Mouse (Mus musculus): ENCODE data around the gene Podn. TPM values are rescaled to one million over a fixed set of nuclear protein-coding genes. Genes with fewer than 3 reads are reported as not detected.
"Not testable (repeated sequence)": the region's sequence is repeated elsewhere in the genome, so short reads cannot be mapped to it uniquely, and the experiment has no call there.

The Podn gene
- polyA plus RNA-seq, 1 experiment: 1.0 TPM

GRCm38 (mm10) chr4:108092741-108093397 lies 3.4 kb downstream of the Podn start:
- TF ChIP-seq CTCF (IDR thresholded peaks at IDR 0.05; ENCODE audit: borderline replicate concordance, insufficient read depth, low read depth, low read length) (no peak), POLR2A (IDR thresholded peaks at IDR 0.05; ENCODE audit: borderline replicate concordance, insufficient read depth, low read length) (no peak)
- no peak for DNase-seq
- Histone ChIP-seq H3K4me3 (replicated peaks; ENCODE audit: insufficient read depth, low read depth, low read length) (no peak overlapping the region), H3K27me3 (ENCODE audit: control insufficient read depth, insufficient read depth, low read length) (no peaks in the 10 kb centered on the region), H3K27ac (ENCODE audit: insufficient read depth, low read length) (no peak overlapping the region), H3K4me1 (ENCODE audit: control insufficient read depth, insufficient read depth, low read length) (no peaks in the 10 kb centered on the region)
- 73% methylated on average over 6 of the region's 6 CpGs for WGBS

GRCm38 (mm10) chr4:108083993-108084392 lies 12.3 kb downstream of the Podn start:
- TF ChIP-seq CTCF (IDR thresholded peaks at IDR 0.05; ENCODE audit: borderline replicate concordance, insufficient read depth, low read depth, low read length) (no peak), POLR2A (IDR thresholded peaks at IDR 0.05; ENCODE audit: borderline replicate concordance, insufficient read depth, low read length) (no peak)
- no peak for DNase-seq
- WGBS: 95% methylated on average over 2 of the region's 2 CpGs
- no peaks in the 10 kb centered on the region; the same call in 1 of the 2 replicates for H3K27me3 ChIP-seq (ENCODE audit: control insufficient read depth, insufficient read depth, low read length)
- H3K4me3 ChIP-seq (replicated peaks; ENCODE audit: insufficient read depth, low read depth, low read length): no peak overlapping the region
- no peaks in the 10 kb centered on the region for H3K4me1 ChIP-seq (ENCODE audit: control insufficient read depth, insufficient read depth, low read length)
- H3K27ac ChIP-seq (ENCODE audit: insufficient read depth, low read length): no peak overlapping the region

GRCm38 (mm10) chr4:108083032-108083735 lies 13.1 kb downstream of the Podn start:
- H3K4me3 ChIP-seq (replicated peaks; ENCODE audit: insufficient read depth, low read depth, low read length): no peak overlapping the region
- no peaks in the 10 kb centered on the region; the same call in 1 of the 2 replicates for H3K27me3 ChIP-seq (ENCODE audit: control insufficient read depth, insufficient read depth, low read length)
- no peak for DNase-seq
- WGBS: 78% methylated on average over 6 of the region's 6 CpGs
- no peak overlapping the region for H3K27ac ChIP-seq (ENCODE audit: insufficient read depth, low read length)
- no peaks in the 10 kb centered on the region for H3K4me1 ChIP-seq (ENCODE audit: control insufficient read depth, insufficient read depth, low read length)
- no peak for TF ChIP-seq CTCF (IDR thresholded peaks at IDR 0.05; ENCODE audit: borderline replicate concordance, insufficient read depth, low read depth, low read length)
- no peak for TF ChIP-seq POLR2A (IDR thresholded peaks at IDR 0.05; ENCODE audit: borderline replicate concordance, insufficient read depth, low read length)

- TF ChIP-seq POLR2A (IDR thresholded peaks at IDR 0.05; ENCODE audit: borderline replicate concordance, insufficient read depth, low read length) (no peak), CTCF (IDR thresholded peaks at IDR 0.05; ENCODE audit: borderline replicate concordance, insufficient read depth, low read depth, low read length) (no peak)
- H3K27me3 ChIP-seq (ENCODE audit: control insufficient read depth, insufficient read depth, low read length): no peaks in the 10 kb centered on the region; the same call in 1 of the 2 replicates
- no peak for DNase-seq
- no peaks in the 10 kb centered on the region for H3K4me1 ChIP-seq (ENCODE audit: control insufficient read depth, insufficient read depth, low read length)
- H3K4me3 ChIP-seq (replicated peaks; ENCODE audit: insufficient read depth, low read depth, low read length): no peak overlapping the region
- no peak overlapping the region for H3K27ac ChIP-seq (ENCODE audit: insufficient read depth, low read length)
- WGBS: 96% methylated on average over 2 of the region's 2 CpGs
Measured at GRCm38 (mm10) chr4:108082401-108082806, 13.8 kb downstream of the Podn start.

GRCm38 (mm10) chr4:108080876-108081275 lies 15.4 kb downstream of the Podn start:
- Histone ChIP-seq H3K4me1 (ENCODE audit: control insufficient read depth, insufficient read depth, low read length) (no peaks in the 10 kb centered on the region), H3K27me3 (ENCODE audit: control insufficient read depth, insufficient read depth, low read length) (no peaks in the 10 kb centered on the region; the same call in 1 of the 2 replicates), H3K27ac (ENCODE audit: insufficient read depth, low read length) (no peak overlapping the region), H3K4me3 (replicated peaks; ENCODE audit: insufficient read depth, low read depth, low read length) (no peak overlapping the region)
- no peak for TF ChIP-seq POLR2A (IDR thresholded peaks at IDR 0.05; ENCODE audit: borderline replicate concordance, insufficient read depth, low read length)
- no peak for TF ChIP-seq CTCF (IDR thresholded peaks at IDR 0.05; ENCODE audit: borderline replicate concordance, insufficient read depth, low read depth, low read length)
- WGBS: 66% methylated on average over 5 of the region's 5 CpGs
- DNase-seq: no peak

- 62% methylated on average over 2 of the region's 2 CpGs for whole genome bisulfite sequencing
- no peak overlapping the region for H3K4me3 ChIP-seq (replicated peaks; ENCODE audit: insufficient read depth, low read depth, low read length)
Measured at GRCm38 (mm10) chr4:108079762-108080161, 16.5 kb downstream of the Podn start.

GRCm38 (mm10) chr4:108079191-108079590 lies 17.1 kb downstream of the Podn start:
- 79% methylated on average over 15 of the region's 15 CpGs for WGBS
- DNase-seq; H3K4me1 ChIP-seq (ENCODE audit: control insufficient read depth, insufficient read depth, low read length); H3K27me3 ChIP-seq (ENCODE audit: control insufficient read depth, insufficient read depth, low read length); H3K4me3 ChIP-seq (replicated peaks; ENCODE audit: insufficient read depth, low read depth, low read length); H3K27ac ChIP-seq (ENCODE audit: insufficient read depth, low read length): not testable (repeated sequence)

More at GRCm38 (mm10) chr4:108079762-108080161, 16.5 kb downstream of the Podn start:
- no peaks in the 10 kb centered on the region for H3K4me1 ChIP-seq (ENCODE audit: control insufficient read depth, insufficient read depth, low read length)
- no peak overlapping the region for H3K27ac ChIP-seq (ENCODE audit: insufficient read depth, low read length)
- H3K27me3 ChIP-seq (ENCODE audit: control insufficient read depth, insufficient read depth, low read length): no peaks in the 10 kb centered on the region; the same call in 1 of the 2 replicates
- TF ChIP-seq CTCF (IDR thresholded peaks at IDR 0.05; ENCODE audit: borderline replicate concordance, insufficient read depth, low read depth, low read length): no peak
- TF ChIP-seq POLR2A (IDR thresholded peaks at IDR 0.05; ENCODE audit: borderline replicate concordance, insufficient read depth, low read length): no peak
- DNase-seq: no peak

Data from cerebellum, adult 2 months (tissue).